Mouse (Mus musculus) midbrain, embryonic 14.5 days (tissue): Measurements from ENCODE around the gene Dlg2. TPM values are rescaled to one million over a fixed set of nuclear protein-coding genes. Genes with fewer than 3 reads are reported as not detected.

Experiments
- ATAC-seq: fragments of 200-750 bp; cut with Nextera tagmentation; 2 replicates; pipeline ENCODE4 v1.8.0; 2017; ENCODE audit warnings: moderate number of reproducible peaks, moderate library complexity; ENCODE audit not compliant: low FRiP score, low TSS enrichment
- DNase-seq: peaks from one replicate; pipeline ENCODE4 v3.0.0-alpha.2; 2015
- H3K27ac ChIP-seq: fragments of 300-500 bp; sonication (generic); replicated peaks from 2 replicates; pipeline ENCODE4 v1.5.1; 2014; ENCODE audit warnings: mild to moderate bottlenecking, low read depth, low read length, moderate library complexity
- H3K27me3 ChIP-seq: fragments of 300-500 bp; sonication (generic); 2 replicates; pipeline ENCODE4 v1.6.1; 2014; ENCODE audit warnings: low read length, control low read depth, mixed read lengths; ENCODE audit not compliant: control insufficient read depth, insufficient read depth
- H3K36me3 ChIP-seq: fragments of 300-500 bp; sonication (generic); 2 replicates; pipeline ENCODE4 v1.6.1; 2014; ENCODE audit warnings: low read length, control low read depth; ENCODE audit not compliant: control insufficient read depth, insufficient read depth
- H3K4me1 ChIP-seq: fragments of 300-500 bp; sonication (generic); 2 replicates; pipeline ENCODE4 v1.6.1; 2014; ENCODE audit warnings: mild to moderate bottlenecking, antibody characterized with exemption, low read length, control low read depth; ENCODE audit not compliant: control insufficient read depth, insufficient read depth
- H3K4me2 ChIP-seq: fragments of 300-500 bp; sonication (generic); 2 replicates; pipeline ENCODE4 v1.6.1; 2014; ENCODE audit warnings: mild to moderate bottlenecking, low read length, moderate library complexity
- H3K4me3 ChIP-seq: fragments of 300-500 bp; sonication (generic); replicated peaks from 2 replicates; pipeline ENCODE4 v1.5.1; 2014; ENCODE audit warnings: low read depth, low read length
- H3K9ac ChIP-seq: fragments of 300-500 bp; sonication (generic); replicated peaks from 2 replicates; pipeline ENCODE4 v1.6.1; 2014; ENCODE audit warnings: mild to moderate bottlenecking, low read length, moderate library complexity
- H3K9me3 ChIP-seq: fragments of 300-500 bp; sonication (generic); 2 replicates; pipeline ENCODE4 v1.6.1; 2016; ENCODE audit warnings: low read length, control low read depth, mixed read lengths; ENCODE audit not compliant: control insufficient read depth
- WGBS: fragments of 180-500 bp; shearing (Covaris S2); extraction: QIAGEN DNeasy Blood & Tissue Kit; methylation state at CpG from one replicate; pipeline ENCODE4 v1.1.7; 2014; 5-methylcytosine and 5-hydroxymethylcytosine counted together
- polyA plus RNA-seq: library from polyadenylated mRNA; unstranded; fragments of >200 nt; fragmentation: Nextera tagmentation; extraction: Ambion mirVana; gene quantifications from 2 replicates; pipeline ENCODE4 v1.2.1, GENCODE M21; 2014

Gene Dlg2
- polyA plus RNA-seq, 1 experiment from 2014 or later: 19.3 TPM

DNA sequence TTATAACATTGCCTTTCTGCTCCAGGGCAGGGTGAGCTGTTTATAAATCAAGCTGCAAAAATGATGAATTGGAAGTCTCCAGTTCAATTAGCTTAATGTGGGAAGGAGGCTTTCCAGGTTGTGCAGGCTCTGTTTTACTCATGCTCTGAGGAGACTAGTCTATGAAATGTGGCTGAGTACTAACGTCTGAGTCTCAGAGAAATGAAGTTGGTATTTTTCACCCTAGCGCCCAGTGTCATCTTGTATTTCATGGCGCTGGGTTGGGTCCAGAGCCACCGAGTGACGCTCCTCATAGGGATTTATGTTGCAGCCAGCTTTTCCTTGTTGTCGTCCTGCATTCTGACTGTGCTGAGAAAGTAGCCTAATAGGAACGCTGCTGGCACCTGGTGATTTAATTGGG, 986.8 kb downstream of the Dlg2 start:
- 57% methylated on average over 7 of the region's 7 CpGs for WGBS
- Histone ChIP-seq H3K9me3 (no peaks in the 10 kb centered on the region), H3K9ac (no peak overlapping the region), H3K36me3 (no peaks in the 10 kb centered on the region), H3K4me1 (no peaks in the 10 kb centered on the region), H3K4me2 (no peak overlapping the region), H3K27me3 (no peaks in the 10 kb centered on the region), H3K27ac (no peak overlapping the region), H3K4me3 (no peak overlapping the region)
- DNase-seq (no peak), ATAC-seq (no peak)

DNA sequence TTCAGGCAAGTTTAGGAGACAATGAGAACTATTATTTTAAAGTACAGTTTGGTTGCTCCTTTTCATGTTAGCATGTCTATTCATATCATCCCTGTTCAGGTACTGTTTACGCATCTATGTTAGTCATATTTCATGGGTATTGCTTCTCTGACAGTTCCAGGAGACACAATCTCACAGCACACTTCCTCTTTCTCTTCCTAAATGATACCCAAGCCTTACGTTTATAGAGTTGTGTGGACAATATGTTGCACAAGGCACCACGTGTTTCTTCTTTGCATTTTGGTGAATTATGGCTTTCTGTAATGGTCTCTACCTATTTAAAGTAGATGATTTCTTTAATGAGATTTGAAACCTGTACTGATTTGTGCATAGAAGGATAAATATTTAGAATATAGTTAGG, 990.6 kb downstream of the Dlg2 start:
- H3K4me3 ChIP-seq: no peak overlapping the region
- DNase-seq (no peak), ATAC-seq (no peak)
- H3K27ac ChIP-seq: no peak overlapping the region
- no peaks in the 10 kb centered on the region for H3K4me1 ChIP-seq
- WGBS: 84% methylated on average over 3 of the region's 3 CpGs
- no peaks in the 10 kb centered on the region for H3K27me3 ChIP-seq
- no peaks in the 10 kb centered on the region for H3K36me3 ChIP-seq
- no peaks in the 10 kb centered on the region for H3K9me3 ChIP-seq
- H3K9ac ChIP-seq: no peak overlapping the region
- no peak overlapping the region for H3K4me2 ChIP-seq

DNA sequence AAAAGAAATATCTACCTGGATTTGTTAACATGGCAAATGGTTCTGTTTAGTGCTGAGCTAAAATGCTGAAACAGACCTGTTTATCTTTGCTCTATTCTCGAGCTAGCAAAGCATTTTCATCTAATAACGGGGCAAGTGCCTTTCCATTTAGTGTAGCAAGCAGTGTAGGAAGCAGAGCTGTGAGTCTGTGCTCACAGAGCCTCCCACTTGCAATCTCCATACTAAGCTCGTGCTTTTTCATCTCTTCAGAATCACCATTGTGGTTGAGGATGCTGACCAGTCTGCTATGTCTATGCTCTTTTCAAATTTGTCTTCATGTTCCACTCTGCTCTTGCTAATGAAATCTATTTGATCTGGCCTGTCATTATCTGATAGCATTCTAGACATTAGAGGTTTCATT, 1002.7 kb downstream of the Dlg2 start:
- Histone ChIP-seq H3K9ac (no peak overlapping the region), H3K4me3 (no peak overlapping the region), H3K36me3 (no peaks in the 10 kb centered on the region), H3K4me1 (no peaks in the 10 kb centered on the region), H3K27ac (no peak overlapping the region), H3K27me3 (no peaks in the 10 kb centered on the region), H3K9me3 (no peaks in the 10 kb centered on the region), H3K4me2 (no peak overlapping the region)
- no peak for ATAC-seq
- 66% methylated on average over 3 of the region's 3 CpGs for WGBS
- no peak for DNase-seq

DNA sequence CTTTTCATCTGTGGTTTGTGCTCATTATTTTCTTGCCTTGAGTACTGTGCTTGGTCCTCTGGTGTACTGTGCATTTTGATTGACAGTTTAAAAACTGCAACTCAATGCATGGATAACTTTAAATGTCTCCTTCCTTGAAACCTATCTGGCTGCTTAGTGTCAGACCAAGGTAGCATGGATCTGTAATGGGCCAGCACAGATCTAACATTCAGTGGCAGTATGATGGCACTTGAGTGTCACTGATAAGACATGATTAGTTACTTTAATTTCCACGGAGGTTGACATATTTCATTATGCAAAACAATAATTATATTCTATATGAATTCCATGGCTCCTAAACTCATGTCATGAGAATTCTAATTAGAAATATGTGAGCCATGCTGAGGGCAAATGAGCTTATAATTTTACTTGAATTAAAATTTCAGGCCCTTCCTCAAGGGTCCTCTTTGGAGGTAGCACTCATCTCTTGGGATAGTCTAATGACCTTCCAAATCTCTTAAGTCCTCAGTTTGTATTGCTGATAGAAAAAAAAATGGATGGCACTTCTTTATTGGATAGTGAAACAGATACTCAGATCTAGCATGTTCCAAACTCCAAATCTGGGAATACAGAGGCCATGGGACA, 1005.2 kb downstream of the Dlg2 start:
- H3K4me2 ChIP-seq: no peak overlapping the region
- no peaks in the 10 kb centered on the region for H3K9me3 ChIP-seq
- no peaks in the 10 kb centered on the region for H3K36me3 ChIP-seq
- WGBS: 87% methylated on average over 1 of the region's 1 CpGs
- H3K9ac ChIP-seq: no peak overlapping the region
- no peak for DNase-seq
- no peak overlapping the region for H3K27ac ChIP-seq
- ATAC-seq: no peak
- H3K4me1 ChIP-seq: no peaks in the 10 kb centered on the region
- H3K27me3 ChIP-seq: no peaks in the 10 kb centered on the region
- no peak overlapping the region for H3K4me3 ChIP-seq

DNA sequence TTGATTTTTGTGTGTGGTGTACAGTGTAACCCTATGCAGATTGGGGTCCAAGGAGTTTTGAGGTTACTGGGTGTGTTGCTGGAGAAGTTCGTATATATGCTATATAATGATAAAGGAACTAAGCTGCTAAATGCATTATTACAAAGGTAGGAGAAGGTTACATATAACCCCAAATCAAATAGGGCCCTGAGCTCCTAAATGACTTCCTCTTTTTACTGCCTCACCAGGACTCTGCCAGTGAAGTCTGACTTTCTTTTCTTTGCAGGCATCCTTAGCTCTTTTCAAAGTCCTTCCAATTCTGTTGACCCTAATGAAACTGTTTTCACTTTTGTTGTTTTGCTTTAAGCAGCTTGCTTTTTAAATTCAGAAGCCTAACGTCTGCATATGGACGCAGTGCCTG, 1016.8 kb downstream of the Dlg2 start:
- no peak overlapping the region for H3K4me2 ChIP-seq
- ATAC-seq (no peak), DNase-seq (no peak)
- no peaks in the 10 kb centered on the region for H3K9me3 ChIP-seq
- no peaks in the 10 kb centered on the region for H3K27me3 ChIP-seq
- H3K4me1 ChIP-seq: no peaks in the 10 kb centered on the region
- H3K27ac ChIP-seq: no peak overlapping the region
- 72% methylated on average over 3 of the region's 3 CpGs for WGBS
- no peak overlapping the region for H3K9ac ChIP-seq
- H3K4me3 ChIP-seq: no peak overlapping the region
- H3K36me3 ChIP-seq: no peaks in the 10 kb centered on the region

DNA sequence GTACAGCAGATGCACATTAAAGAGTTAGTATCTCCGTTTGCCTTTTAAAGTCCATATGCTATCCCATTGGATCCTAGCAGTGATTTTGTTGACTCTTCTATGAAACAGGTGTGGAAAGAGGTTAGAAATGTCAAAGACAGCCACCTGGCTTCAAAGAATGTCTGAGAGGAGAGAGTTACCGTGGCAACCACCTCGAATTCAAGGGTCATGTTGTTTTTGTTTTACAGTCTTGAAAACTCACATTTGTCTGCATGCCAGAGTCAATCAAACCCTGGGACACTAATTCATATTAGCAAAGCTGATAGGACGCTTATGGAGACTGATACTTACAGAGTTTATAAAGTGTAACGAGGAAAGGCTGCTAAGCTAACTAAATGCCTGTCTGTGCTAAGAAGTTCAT, 1019.1 kb downstream of the Dlg2 start:
- H3K4me3 ChIP-seq: no peak overlapping the region
- H3K9ac ChIP-seq: no peak overlapping the region
- no peaks in the 10 kb centered on the region for H3K27me3 ChIP-seq
- H3K4me1 ChIP-seq: no peaks in the 10 kb centered on the region
- H3K9me3 ChIP-seq: no peaks in the 10 kb centered on the region
- ATAC-seq (no peak), DNase-seq (peak; percentile 24)
- H3K36me3 ChIP-seq: no peaks in the 10 kb centered on the region
- no peak overlapping the region for H3K27ac ChIP-seq
- H3K4me2 ChIP-seq: no peak overlapping the region
- WGBS: 75% methylated on average over 5 of the region's 5 CpGs

DNA sequence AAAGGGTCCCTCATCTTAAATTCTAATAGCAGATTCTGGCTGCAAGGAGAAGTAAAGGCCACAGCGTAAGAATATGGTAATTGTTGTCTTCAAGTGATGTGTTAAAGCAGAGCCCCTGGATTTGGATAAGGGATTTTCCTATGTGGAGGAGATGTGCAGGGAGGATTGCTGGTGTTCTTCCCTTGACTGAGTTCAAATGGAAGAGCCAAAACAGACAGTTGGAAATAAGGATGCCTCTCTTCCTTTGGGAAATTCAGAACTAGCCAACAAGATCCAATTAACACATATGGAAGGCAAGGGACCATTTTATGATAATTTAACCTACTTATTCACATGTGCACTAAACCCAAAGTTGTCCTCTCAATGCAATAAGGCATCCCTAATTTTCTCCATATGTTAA, 1034.6 kb downstream of the Dlg2 start:
- Histone ChIP-seq H3K4me3 (no peak overlapping the region), H3K36me3 (no peaks in the 10 kb centered on the region), H3K9me3 (no peaks in the 10 kb centered on the region), H3K4me1 (no peaks in the 10 kb centered on the region), H3K27me3 (no peaks in the 10 kb centered on the region), H3K9ac (no peak overlapping the region), H3K4me2 (no peak overlapping the region), H3K27ac (no peak overlapping the region)
- 19% methylated on average over 1 of the region's 1 CpGs for WGBS
- no peak for ATAC-seq
- peak; percentile 5 for DNase-seq

DNA sequence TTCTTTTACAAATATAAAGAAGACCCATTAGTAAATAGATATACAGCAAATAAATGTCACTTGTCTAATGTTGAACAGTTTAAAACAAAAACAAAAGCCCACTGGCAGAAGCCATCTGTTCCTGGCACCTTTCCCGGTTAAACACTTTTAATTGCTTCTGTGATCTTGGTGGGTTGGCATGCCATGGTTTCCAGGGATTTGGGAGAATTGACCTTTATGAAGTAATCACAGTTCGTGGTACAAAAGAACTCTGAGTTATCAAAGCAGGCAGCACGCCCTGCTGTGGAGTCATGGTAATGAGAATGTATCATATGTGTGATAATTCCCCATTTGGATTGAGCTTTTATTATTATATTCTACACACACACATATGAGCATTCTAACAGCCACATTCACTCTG, 1038.0 kb downstream of the Dlg2 start:
- DNase-seq (peak; percentile 51), ATAC-seq (no peak)
- H3K27ac ChIP-seq: no peak overlapping the region
- H3K9ac ChIP-seq: no peak overlapping the region
- no peaks in the 10 kb centered on the region for H3K27me3 ChIP-seq
- H3K4me1 ChIP-seq: no peaks in the 10 kb centered on the region
- no peaks in the 10 kb centered on the region for H3K9me3 ChIP-seq
- H3K4me2 ChIP-seq: no peak overlapping the region
- WGBS: 50% methylated on average over 3 of the region's 3 CpGs
- no peak overlapping the region for H3K4me3 ChIP-seq
- no peaks in the 10 kb centered on the region for H3K36me3 ChIP-seq

DNA sequence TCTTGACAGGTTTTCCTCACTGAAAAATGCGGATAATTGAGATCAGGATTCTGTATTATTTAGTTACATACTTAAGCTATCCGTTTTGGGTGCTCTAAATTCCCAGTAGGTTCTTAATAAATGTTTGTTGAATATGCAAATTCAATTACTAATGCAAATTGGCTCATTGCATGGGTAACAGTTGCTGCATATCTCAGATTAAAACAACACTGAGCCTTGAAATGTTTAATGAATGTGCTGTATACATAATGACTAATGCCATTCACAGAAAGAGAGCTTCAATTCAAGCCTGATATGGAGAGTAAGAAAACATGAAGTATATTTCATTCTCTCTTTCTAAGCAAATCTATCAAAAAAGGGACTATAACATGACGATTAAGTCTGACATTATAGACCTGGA, 1039.8 kb downstream of the Dlg2 start:
- 71% methylated on average over 3 of the region's 3 CpGs for WGBS
- Histone ChIP-seq H3K36me3 (no peaks in the 10 kb centered on the region), H3K9ac (no peak overlapping the region), H3K4me3 (no peak overlapping the region), H3K27me3 (no peaks in the 10 kb centered on the region), H3K27ac (no peak overlapping the region), H3K4me1 (no peaks in the 10 kb centered on the region), H3K9me3 (no peaks in the 10 kb centered on the region), H3K4me2 (no peak overlapping the region)
- DNase-seq (no peak), ATAC-seq (no peak)
